Mouse (Mus musculus): Measurements from ENCODE around the gene Akap7. TPM values are rescaled to one million over a fixed set of nuclear protein-coding genes. Genes with fewer than 3 reads are reported as not detected.

Gene Akap7
- total RNA-seq, 2 experiments from 2014 or later = 14.7 to 20.7 TPM

DNA sequence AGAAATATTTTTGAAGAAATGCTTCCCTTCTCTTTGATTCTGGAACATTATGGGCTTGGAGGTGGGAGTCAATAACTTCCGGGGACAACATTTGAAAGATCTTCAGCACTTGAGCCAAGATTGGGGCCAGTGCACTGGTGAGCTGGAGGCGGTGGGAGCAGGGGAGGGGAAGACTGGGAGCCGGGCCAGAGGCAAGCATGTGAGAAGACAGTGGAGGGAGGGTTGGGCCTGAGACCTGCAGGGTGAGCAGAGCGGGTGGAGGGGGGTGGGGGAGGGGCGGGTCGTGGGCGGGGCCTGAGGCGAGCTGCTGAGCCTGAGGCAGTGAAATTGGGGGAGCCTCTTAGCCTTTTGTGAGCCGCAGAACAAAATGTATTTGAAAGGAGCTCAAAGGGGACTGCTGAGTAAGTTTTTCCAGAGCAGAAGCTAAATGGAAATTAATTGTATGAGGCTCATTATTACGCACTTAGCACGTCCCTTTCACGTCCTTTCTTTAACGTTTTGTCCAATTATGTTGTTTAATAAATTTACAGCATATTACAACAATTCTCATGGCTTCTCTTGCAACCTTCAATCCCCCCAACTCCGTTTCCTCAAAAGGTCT lies 167.4 kb downstream of the Akap7 start:
- no peak for DNase-seq (ENCODE audit: low spot score)

DNA sequence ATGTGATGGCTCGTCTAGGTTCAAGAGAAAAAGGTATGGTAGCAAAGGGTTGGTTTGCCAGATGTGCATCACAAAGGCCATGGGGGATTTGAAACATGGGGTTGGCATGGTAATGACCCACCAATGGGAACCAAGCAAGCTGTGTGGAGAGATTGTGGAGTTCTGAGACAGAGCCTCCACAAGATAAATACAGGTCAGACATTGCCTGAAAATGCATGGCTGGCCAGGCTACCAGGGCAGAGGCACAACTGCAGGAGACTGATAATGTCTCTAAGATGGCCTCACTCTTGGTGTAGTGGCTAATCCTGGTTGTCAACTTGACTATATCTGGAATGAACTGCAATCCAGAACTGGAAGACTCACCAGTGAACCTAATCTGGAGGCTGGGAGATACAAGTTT lies 174.1 kb downstream of the Akap7 start:
- no peak for DNase-seq (ENCODE audit: low spot score)

DNA sequence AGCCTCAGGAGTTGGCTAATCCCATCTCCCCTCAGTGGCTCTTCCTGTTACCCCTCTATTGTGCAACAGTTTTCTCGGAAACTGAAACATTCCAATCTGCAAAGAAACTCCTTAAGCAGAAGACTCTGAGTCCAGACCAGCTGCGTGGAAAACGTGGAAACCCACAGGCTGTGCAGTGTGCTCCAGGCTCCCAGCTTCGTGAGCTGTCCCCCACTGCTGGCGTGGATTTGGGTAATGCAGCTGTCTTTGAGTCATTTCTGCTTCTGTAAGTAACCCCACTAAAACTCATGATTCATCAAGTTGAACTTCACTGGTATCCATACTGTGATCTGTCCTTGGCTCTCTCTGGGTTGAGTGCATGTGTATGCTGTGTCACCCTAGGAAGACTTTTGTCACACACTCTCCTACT lies 179.2 kb downstream of the Akap7 start:
- peak; percentile 24 for DNase-seq (ENCODE audit: low spot score)

DNA sequence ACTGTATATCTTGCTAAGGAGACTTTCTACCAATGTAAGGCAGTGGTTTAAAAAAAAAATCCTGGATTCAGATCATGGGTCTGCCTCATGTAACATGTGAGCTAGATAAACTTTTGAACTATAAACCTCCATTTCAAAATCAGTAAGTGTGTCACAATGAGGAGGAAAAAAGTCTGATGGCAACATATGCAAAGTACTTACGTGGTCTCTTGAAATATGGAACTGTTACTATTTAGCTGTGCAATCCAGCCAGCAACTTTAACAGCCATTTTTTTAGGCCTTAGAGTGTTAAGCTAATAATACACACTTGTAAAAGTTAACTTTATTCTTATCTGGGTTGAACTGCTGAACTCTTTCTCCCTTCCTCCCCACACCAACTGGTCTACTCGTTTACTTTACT lies 181.6 kb downstream of the Akap7 start:
- DNase-seq (ENCODE audit: low spot score) = no peak

DNA sequence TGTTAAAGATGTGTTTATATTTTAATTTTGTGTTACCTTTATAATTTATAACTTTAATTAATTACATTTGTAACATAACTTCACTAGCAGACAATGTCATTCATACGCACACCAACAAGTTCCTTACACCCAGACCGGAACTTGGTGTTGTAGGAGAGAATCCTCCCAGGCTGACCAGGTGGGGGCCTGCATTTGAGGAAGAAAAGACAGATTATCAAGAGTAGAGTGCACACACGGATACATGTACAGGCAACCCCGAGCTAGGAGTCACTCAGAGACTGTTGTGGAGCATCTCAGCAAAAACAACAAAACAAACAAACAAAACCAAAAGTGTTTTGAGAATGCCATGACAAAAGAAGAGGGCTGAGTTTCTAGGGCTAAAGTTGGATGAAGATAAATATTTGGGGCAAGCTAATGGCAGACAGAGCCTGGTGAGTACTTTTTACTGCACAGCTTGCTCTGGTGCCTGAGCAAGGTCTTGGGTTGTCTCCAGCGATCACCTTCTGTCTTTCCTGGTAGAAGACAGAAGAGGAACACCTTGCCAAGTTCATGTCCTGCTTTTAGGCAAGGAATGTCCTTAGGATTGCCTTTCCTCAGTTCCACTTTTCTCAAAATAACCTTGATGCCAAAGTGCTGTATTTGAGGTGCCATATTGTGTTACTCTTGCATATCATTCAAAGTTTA lies 186.7 kb downstream of the Akap7 start:
- no peak for DNase-seq (ENCODE audit: low spot score)

Other genes starting within 250 kb of the Akap7 start
- gene Epb41l2, start 51.9 kb upstream of the Akap7 start, total RNA-seq (2021) = 10 to 100 TPM; 21.9 to 29.9 TPM
- not detected for gene Smlr1, start 228.4 kb upstream of the Akap7 start, total RNA-seq (2021)